Mouse (Mus musculus) layer of hippocampus, postnatal 10 days (tissue): Measurements from ENCODE around the gene Nme6. TPM values are rescaled to one million over a fixed set of nuclear protein-coding genes. Genes with fewer than 3 reads are reported as not detected.

Experiments
- DNase-seq, 2 experiments: peaks; one replicate each; pipeline ENCODE4 v3.0.0; 2021; ENCODE audit warnings: low spot score in 2 of 2
- microRNA-seq, 2 experiments: library from miRNA; unstranded; fragments of <30 nt; microRNA quantifications; one replicate each; pipeline ENCODE4 v1.2.0; 2021
- total RNA-seq, 2 experiments: library from RNA; stranded (reverse); gene quantifications; 2 replicates each; pipeline ENCODE4 v1.2.3; 2021

Gene Nme6
- total RNA-seq, 2 experiments from 2014 or later = 12.0 to 12.3 TPM

- DNase-seq = no peak
Measured at GRCm38 (mm10) chr9:109870983-109871572, 38.5 kb downstream of the Nme6 start.

GRCm38 (mm10) chr9:109874797-109875691 is 42.5 kb downstream of the Nme6 start, which contains the start of gene Cdc25a:
Gene Cdc25a, plus strand, starts transcription at chr9:109875579.
- peak; percentile 96 to 97 for DNase-seq

GRCm38 (mm10) chr9:109875695-109876601 is 43.4 kb downstream of the Nme6 start:
- peak in 1 of 2 experiments; percentile 60 for DNase-seq

- DNase-seq = no peak
Measured at GRCm38 (mm10) chr9:109876756-109877155, 44.2 kb downstream of the Nme6 start.

- no peak for DNase-seq
Measured at GRCm38 (mm10) chr9:109877666-109878065, 45.1 kb downstream of the Nme6 start.

GRCm38 (mm10) chr9:109879305-109879704 is 46.8 kb downstream of the Nme6 start:
- no peak for DNase-seq

GRCm38 (mm10) chr9:109886259-109886658 is 53.7 kb downstream of the Nme6 start:
- no peak for DNase-seq

GRCm38 (mm10) chr9:109887321-109887720 is 54.8 kb downstream of the Nme6 start:
- DNase-seq = no peak

GRCm38 (mm10) chr9:109891501-109891900 is 59.0 kb downstream of the Nme6 start:
- DNase-seq = no peak

Small RNA genes lying within 50 kb of the gene (microRNA-seq; reads per million reads assigned to microRNA genes)
- 0.20 to 0.67 reads per million in 2 experiments for gene Mir7089

Other genes with a start within 250 kb of the Nme6 start
- not detected for gene Fbxw24, start 206.7 kb upstream of the Nme6 start, total RNA-seq
- not detected for gene Fbxw25, start 168.1 kb upstream of the Nme6 start, total RNA-seq
- not detected for gene Fbxw18, start 130.0 kb upstream of the Nme6 start, total RNA-seq
- not detected for gene Fbxw26, start 86.7 kb upstream of the Nme6 start, total RNA-seq
- gene Fbxw27, start 42.1 kb upstream of the Nme6 start, total RNA-seq = not detected
- gene Spink8, start 20.5 kb upstream of the Nme6 start, total RNA-seq = 10 to 100 TPM; 19.0 to 21.0 TPM
- 1 to 10 TPM in 1 of 2 experiments, not detected in 1; 3.0 TPM for gene Camp, start 16.9 kb downstream of the Nme6 start, total RNA-seq
- 1 to 10 TPM; 7.4 to 8.1 TPM for gene Cdc25a, start 42.8 kb downstream of the Nme6 start, total RNA-seq
- 100 to 1,000 TPM; 616 to 624 TPM for gene Map4, start 98.7 kb downstream of the Nme6 start, total RNA-seq